Mouse (Mus musculus) bone marrow macrophage, adult 2 months (primary cell): ENCODE results near the gene Fabp3. TPM values are rescaled to one million over a fixed set of nuclear protein-coding genes. Genes with fewer than 3 reads are reported as not detected.
A peak's percentile ranks its signal among the peaks of the same experiment; 100 is the strongest.

Source experiments
- H3K27ac ChIP-seq: 2 replicates; pipeline ENCODE4 v1.5.1; 2012; ENCODE audit warnings: low read depth, low read length; ENCODE audit not compliant: insufficient read depth
- H3K4me1 ChIP-seq: 2 replicates; pipeline ENCODE4 v1.6.1; 2012; ENCODE audit warnings: low read length; ENCODE audit not compliant: control insufficient read depth, insufficient read depth
- H3K4me3 ChIP-seq: 2 replicates; pipeline ENCODE4 v1.5.1; 2012; ENCODE audit warnings: mild to moderate bottlenecking, low read length, moderate library complexity; ENCODE audit not compliant: insufficient read depth
- CTCF ChIP-seq: IDR thresholded peaks from 2 replicates; pipeline ENCODE4 v1.5.1; 2012; ENCODE audit warnings: low read depth, mild to moderate bottlenecking, low read length, moderate library complexity
- POLR2A ChIP-seq: IDR thresholded peaks from 2 replicates; pipeline ENCODE4 v1.6.1; 2012; ENCODE audit warnings: mild to moderate bottlenecking, low read depth, low read length, borderline replicate concordance
- polyA plus RNA-seq: library from polyadenylated mRNA; stranded (reverse); fragments of >200 nt; gene quantifications from 2 replicates; pipeline ENCODE4 v1.2.4, GENCODE M21; 2012; ENCODE audit not compliant: missing spikeins, insufficient read depth, insufficient read length

Fabp3 gene
- 3.0 and 3.9 TPM in 2 replicates for polyA plus RNA-seq

DNA sequence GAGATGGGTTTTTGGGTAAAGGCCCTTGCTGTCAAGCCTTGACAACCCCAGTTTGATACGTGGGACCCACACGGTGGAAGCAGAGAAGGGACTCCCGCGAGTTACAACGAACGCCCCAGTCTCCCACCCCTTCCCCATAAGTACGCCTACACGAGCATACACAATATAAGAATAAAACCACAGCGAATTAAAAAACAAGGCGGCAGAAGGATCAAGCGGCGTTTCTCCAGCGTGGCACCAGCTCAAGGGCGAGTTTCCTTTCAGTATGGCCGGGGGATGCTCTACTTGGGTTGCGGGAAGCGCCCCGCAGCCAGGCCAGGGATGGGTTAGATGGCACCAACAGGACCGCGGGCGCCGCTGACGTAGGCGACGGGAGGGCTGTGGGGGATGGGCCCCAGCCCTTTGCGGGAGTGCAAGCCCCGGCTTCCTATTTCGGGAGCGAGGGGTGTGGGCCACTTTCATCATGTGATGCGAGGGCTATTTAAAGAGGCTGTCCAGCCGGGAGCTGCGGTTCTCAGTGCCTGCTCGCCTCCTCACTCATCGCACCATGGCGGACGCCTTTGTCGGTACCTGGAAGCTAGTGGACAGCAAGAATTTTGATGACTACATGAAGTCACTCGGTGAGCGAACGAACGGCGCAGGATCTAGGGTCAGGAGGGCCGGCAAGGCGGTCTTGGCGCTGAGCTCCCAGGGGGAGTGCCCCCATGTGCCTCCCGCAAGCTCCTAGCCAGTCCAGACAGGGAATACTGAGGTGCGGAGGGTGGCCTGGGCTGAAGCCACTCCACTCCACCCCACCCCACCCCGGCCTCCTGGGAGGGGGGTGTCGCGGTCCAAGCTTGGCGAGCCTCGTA, at the start of gene Fabp3, which contains the start of gene Gm10570:
Fabp3 (plus strand) TSS at position 365 of the 851 bp plus-strand sequence.
Gm10570 (minus strand) TSS at position 444 of the 851 bp plus-strand sequence.
- H3K4me3 ChIP-seq: peak within 1 kb of the TSS; percentile 61
- TF ChIP-seq POLR2A: no peak
- no peak for TF ChIP-seq CTCF

DNA sequence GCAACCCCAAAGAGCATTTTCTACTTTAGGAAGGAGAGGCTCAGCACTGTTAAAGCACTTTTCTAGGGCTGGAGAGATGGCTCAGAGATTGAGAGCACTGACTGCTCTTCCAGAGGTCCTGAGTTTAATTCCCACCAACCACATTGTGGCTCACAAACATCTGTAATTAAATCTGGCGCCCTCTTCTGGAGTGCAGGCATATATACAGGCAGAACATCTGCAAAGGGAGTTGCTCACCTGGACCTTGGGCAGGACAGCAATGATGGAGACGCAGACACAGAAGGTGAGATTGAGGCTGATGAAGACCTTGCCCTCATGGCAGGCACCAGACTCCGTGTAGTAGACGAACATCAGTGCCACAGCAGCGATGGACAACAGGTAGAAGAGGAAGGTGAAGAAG, 48.0 kb upstream of the Fabp3 start:
- H3K4me3 ChIP-seq: no peak overlapping the region
- no peak overlapping the region for H3K27ac ChIP-seq
- TF ChIP-seq CTCF (peak; percentile 55), POLR2A (no peak)
- H3K4me1 ChIP-seq: no peaks in the 10 kb centered on the region

More for the DNA sequence above, at the start of gene Fabp3, which contains the start of gene Gm10570:
- peaks cover 4% of the 10 kb centered on the region; the same call in 1 of the 2 replicates for H3K4me1 ChIP-seq
- no peak within 1 kb of the TSS for H3K27ac ChIP-seq

DNA sequence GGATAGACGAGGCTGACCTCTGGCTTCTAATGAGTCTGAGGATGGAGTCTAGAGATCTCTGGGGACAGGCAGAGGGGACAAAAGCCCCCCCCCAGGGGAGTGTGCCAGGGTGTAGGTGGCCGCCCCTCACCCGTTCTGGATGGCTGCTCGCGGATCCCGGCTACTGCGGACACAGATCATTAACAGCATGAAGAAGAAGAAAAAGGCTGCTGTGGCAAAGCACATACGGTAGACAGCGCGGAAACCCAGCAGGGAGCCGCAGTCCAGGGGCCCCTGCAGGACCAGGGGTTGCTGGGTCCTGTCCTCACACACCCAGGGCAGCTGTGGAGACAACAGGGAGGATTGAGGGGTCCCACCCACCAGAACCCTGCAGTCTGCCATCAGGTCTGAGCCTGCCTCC, 44.3 kb upstream of the Fabp3 start:
- TF ChIP-seq CTCF: no peak
- TF ChIP-seq POLR2A: no peak
- Histone ChIP-seq H3K4me3 (no peak overlapping the region), H3K27ac (no peak overlapping the region), H3K4me1 (peaks cover 7% of the 10 kb centered on the region; the same call in 1 of the 2 replicates)

DNA sequence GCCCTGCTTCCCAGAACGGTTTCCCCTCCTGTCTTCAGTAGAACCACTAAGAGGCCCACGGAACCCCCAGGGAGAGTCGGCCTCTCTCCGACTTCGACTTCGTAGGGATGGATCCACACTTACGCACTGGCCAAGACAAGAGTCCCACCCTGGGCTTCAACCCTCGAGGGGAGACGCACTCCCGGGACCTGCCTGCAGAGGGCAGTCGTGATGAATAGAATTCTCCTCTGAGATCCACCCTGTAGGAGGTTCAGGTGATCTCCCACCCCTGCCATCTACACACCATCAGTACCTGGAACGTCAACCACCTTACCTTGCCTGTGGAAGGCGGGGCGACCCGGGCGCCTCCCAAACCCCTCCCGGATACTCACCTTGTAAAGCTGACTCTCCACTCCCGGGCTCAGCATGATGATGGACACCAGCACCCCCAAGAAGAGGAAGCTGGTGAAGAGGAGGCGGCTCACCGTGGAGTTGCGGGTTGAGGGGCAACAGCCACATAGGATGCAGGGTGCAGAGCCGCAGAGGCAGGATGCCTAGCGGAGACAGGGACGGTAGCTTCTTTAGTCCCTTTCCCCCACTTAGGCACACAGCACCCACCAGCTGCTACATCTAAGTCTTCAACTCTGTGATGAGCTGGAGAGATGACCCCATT, 43.6 kb upstream of the Fabp3 start:
- H3K27ac ChIP-seq: no peak overlapping the region
- TF ChIP-seq CTCF: peak; percentile 75; the same call in 1 of the 2 replicates
- 0 out of 2 replicates have a peak, but pooled peaks have one; percentile 2 for TF ChIP-seq POLR2A
- peaks cover 7% of the 10 kb centered on the region; the same call in 1 of the 2 replicates for H3K4me1 ChIP-seq

DNA sequence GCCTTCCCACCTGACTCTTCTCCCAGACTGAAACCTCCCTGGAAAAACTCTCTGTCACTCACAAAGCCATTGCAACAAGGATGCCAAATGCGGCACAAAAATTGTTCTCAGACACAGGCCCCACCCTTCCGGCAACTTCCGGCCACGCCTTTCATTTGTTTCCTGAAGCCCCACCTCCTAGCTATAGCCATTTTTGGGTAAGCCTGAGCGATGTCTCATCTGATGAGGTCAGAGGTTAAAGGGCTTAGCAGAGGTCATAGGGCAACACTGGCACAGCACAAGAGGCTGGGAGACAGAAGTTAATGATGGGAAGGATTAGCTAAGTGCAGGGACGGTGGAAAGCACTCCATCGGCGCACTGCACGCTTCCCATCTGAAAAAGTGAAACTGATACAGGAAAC, 41.8 kb upstream of the Fabp3 start:
- H3K4me3 ChIP-seq: no peak overlapping the region
- H3K4me1 ChIP-seq: peaks cover 16% of the 10 kb centered on the region
- no peak overlapping the region for H3K27ac ChIP-seq
- TF ChIP-seq CTCF (no peak), POLR2A (no peak)

More for the DNA sequence above, 43.6 kb upstream of the Fabp3 start:
- no peak overlapping the region for H3K4me3 ChIP-seq

DNA sequence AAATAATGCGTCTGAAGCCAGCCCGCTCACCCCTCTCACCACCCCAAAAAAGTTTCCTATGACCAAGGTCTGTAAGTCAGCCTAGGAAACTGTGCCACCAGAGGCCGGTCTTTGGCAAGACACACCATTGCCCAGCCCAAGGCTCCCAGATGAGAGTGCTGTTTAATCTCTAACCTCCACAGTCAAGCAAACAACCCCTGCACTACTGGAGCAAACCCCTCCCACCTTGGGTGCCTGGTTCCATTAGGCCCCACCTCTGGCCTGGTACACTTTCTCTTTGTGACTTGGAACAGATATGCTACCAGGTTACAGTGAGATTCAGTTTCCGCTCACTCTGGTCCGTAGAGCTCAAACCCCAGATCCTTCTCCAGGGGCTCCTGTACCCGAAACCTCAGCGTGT, 41.3 kb upstream of the Fabp3 start:
- TF ChIP-seq CTCF (no peak), POLR2A (no peak)
- Histone ChIP-seq H3K4me3 (no peak overlapping the region), H3K27ac (no peak overlapping the region), H3K4me1 (peaks cover 16% of the 10 kb centered on the region)

DNA sequence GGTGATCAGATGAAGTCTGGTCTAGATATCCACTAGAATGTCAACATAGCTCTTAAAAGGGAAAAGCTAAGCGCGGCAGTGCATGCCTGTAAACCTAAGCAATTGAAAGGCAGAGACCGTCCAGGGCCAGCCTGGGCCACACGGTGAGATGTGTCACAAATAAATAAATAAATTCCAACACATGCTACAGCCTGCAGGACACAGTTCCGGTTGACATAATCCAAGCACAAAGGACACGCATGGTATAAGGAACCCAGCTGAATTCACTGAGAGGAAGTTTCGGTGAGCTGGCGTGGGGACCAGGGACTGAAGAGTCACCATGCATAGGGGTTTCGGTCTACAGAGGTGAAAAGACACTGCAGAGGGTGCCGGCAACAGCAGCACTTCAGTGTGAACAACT, 39.7 kb upstream of the Fabp3 start:
- no peak overlapping the region for H3K4me3 ChIP-seq

DNA sequence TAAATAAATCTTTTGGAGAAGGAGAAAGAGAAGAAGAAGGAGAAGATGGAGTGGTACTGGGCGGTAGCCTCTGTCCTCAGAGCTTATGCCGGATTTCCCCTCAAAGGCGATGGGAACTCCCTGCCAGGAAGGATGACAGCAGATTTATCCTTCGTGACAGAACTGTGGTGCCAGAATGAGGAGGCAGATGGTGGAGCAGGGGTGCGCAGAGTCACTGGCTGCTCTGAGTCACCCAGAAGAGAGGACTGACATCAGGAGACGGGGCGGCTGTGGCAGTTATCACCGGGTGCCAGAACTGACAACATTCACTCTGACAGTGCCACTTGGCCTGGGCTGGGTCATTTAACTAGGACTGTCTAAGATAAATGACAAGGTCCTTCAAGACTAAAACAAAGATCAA, 38.3 kb upstream of the Fabp3 start:
- no peak overlapping the region for H3K4me3 ChIP-seq
- peaks cover 19% of the 10 kb centered on the region for H3K4me1 ChIP-seq
- H3K27ac ChIP-seq: no peak overlapping the region
- no peak for TF ChIP-seq POLR2A
- TF ChIP-seq CTCF: no peak

More for the DNA sequence above, 39.7 kb upstream of the Fabp3 start:
- TF ChIP-seq CTCF (no peak), POLR2A (no peak)
- H3K4me1 ChIP-seq: peaks cover 17% of the 10 kb centered on the region
- H3K27ac ChIP-seq: no peak overlapping the region

DNA sequence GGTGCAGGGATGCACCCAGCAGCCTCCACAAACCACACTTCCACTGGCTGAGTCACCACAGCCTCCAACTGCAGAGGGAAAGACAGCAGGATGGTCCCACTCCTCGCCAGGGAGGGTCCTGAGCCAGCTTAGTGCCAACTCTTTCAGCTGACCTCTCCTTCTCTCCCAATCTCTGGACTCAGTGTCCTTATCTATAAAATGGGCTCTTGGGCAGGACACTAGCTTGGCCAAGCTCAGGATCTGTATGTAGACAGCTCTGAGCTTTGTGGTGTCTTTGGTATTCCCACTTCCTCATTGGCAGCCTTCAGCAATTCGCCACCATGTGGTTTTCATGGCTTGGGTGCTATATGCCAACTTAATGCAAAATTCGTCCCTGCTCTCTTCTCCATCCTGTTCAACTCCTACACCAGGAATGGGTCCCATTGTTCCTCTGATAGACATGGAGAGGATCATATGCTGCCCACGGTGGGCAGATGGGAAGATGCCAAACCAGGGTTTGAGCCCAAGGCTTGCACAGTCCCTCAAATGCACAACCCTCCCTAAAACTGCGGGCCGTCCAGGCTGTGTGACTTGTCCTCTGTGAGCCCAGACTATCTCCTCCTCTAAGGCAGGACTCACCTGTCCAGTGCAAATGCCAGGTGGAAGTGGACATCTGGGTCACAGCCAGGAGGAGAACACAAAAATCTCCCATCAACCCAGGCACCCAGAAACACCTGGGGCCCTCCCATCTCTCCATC, 37.6 kb upstream of the Fabp3 start:
- no peak overlapping the region for H3K27ac ChIP-seq
- H3K4me3 ChIP-seq: no peak overlapping the region
- TF ChIP-seq POLR2A (no peak), CTCF (no peak)
- H3K4me1 ChIP-seq: peaks cover 19% of the 10 kb centered on the region
